Mouse (Mus musculus) myocyte (in vitro differentiated cells): Measurements from ENCODE around the gene Krt88.

Source experiments
- MAX ChIP-seq: IDR thresholded peaks from one replicate; pipeline ENCODE4 v1.6.1; 2011; ENCODE audit warnings: low read depth, mild to moderate bottlenecking, control low read depth
- SRF ChIP-seq: IDR thresholded peaks from one replicate; pipeline ENCODE4 v1.6.1; 2011; ENCODE audit warnings: low read depth; ENCODE audit not compliant: control insufficient read depth, insufficient read length

DNA sequence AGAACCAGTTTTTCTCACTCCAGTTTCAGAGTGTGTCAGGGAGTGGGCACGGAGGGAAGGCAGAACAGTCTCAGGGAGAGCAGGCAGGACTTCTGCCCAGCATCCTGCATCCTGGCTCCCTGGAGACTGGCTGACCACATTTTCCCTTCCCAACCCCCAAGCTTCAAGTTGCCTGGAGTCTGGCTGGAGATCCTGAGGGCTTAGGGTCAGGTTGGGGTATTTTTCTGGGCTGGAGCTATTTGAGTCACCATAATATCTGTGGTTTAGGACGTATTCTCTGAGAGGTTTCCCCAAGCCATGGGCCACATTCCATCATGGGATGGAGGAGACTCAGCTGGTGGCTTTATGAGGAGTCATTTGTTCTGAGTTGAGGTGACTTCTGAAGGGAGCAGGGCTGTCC is 7.7 kb downstream of the Krt88 start:
- no peak for TF ChIP-seq MAX
- TF ChIP-seq SRF: no peak
